9 mouse cellular contexts compared by ENCODE assay signal in the genomic region with DNA sequence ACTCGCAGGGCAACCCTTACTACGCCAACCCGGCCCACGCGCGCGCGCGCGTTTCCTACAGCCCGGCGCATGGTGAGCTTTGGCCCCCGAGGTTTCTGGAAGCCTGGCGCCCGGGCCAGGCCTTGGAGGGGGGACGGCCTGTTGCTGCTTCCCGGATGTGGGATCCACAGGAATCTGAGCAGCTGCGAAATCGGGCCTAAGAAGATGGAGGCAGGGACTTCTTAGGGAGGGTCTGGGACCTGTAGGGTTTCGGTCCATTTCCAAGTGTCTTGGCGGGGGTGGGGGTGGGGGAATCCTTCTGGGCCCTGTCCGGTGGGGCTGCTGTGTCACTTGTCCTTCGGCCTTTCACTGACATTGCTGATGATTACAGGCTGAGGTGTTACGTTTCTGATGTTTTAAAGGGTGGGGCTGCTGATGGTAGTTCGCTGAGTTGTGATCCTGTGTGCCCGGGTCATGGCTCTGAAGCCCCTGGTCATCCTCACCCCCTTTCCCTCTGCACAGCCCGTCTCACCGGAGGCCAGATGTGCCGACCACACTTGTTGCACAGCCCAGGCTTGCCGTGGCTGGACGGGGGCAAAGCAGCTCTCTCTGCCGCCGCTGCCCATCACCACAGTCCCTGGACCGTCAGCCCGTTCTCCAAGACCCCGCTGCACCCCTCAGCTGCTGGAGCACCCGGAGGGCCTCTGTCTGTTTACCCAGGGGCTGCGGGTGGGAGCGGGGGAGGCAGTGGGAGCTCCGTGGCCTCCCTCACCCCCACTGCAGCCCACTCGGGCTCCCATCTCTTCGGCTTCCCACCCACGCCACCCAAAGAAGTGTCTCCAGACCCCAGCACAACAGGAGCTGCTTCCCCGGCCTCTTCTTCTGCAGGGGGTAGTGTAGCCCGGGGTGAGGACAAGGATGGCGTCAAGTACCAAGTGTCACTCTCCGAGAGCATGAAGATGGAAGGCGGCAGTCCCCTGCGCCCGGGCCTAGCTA. TPM values are rescaled to one million over a fixed set of nuclear protein-coding genes. Genes with fewer than 3 reads are reported as not detected.
DNase-seq lines count a peak whose midpoint lies in the region; ATAC-seq lines count a peak whose summit lies in the region.
"Had no signal": no experiment of that assay in that cellular context is flagged by ENCODE, and none has a peak within 500 bp of the region (broad histone marks: within the 10 kb centered on the region; RNA-seq: fewer than 3 reads in every experiment).

No protein-coding gene starts in this region.

- peaks cover 46% of the 10 kb centered on the region for H3K36me3 ChIP-seq in megakaryocyte, embryonic 14.5 days (replicated peaks; ENCODE audit: low read length)
- peaks cover 11% of the 10 kb centered on the region; the same call in 1 of the 2 replicates for H3K36me3 ChIP-seq in heart, embryonic 10.5 days
- H3K36me3 ChIP-seq in limb, embryonic 15.5 days = no peaks in the 10 kb centered on the region
- no peaks in the 10 kb centered on the region for H3K36me3 ChIP-seq in stomach, embryonic 14.5 days (ENCODE audit: control insufficient read depth, insufficient read depth, low read length)

- WGBS in heart, embryonic 10.5 days = 4% methylated on average over 50 of the region's 50 CpGs
- 6% methylated on average over 50 of the region's 50 CpGs for WGBS in limb, embryonic 15.5 days
- 6% methylated on average over 50 of the region's 50 CpGs for WGBS in stomach, embryonic 14.5 days

- peak overlapping the region; percentile 80 for H3K27ac ChIP-seq in heart, embryonic 10.5 days
- H3K27ac ChIP-seq in limb, embryonic 15.5 days = no peak overlapping the region
- H3K27ac ChIP-seq in stomach, embryonic 14.5 days (ENCODE audit: low read length) = no peak overlapping the region

- peaks cover 65% of the 10 kb centered on the region for H3K27me3 ChIP-seq in megakaryocyte, embryonic 14.5 days (replicated peaks)
- peaks cover 97% of the 10 kb centered on the region for H3K27me3 ChIP-seq in heart, embryonic 10.5 days (ENCODE audit: insufficient read depth, poor library complexity, severe bottlenecking)
- peaks cover 98% of the 10 kb centered on the region for H3K27me3 ChIP-seq in limb, embryonic 15.5 days
- peaks cover 88% of the 10 kb centered on the region for H3K27me3 ChIP-seq in stomach, embryonic 14.5 days (ENCODE audit: control insufficient read depth, insufficient read depth, low read length)

- H3K4me1 ChIP-seq in megakaryocyte, embryonic 14.5 days = peaks cover 95% of the 10 kb centered on the region
- H3K4me1 ChIP-seq in heart, embryonic 10.5 days = peaks cover 68% of the 10 kb centered on the region
- peaks cover 63% of the 10 kb centered on the region for H3K4me1 ChIP-seq in limb, embryonic 15.5 days
- peaks cover 30% of the 10 kb centered on the region for H3K4me1 ChIP-seq in stomach, embryonic 14.5 days (ENCODE audit: control insufficient read depth, insufficient read depth, low read length)

- H3K9me3 ChIP-seq in megakaryocyte, embryonic 14.5 days = no peaks in the 10 kb centered on the region
- no peaks in the 10 kb centered on the region for H3K9me3 ChIP-seq in heart, embryonic 10.5 days
- no peaks in the 10 kb centered on the region for H3K9me3 ChIP-seq in limb, embryonic 15.5 days
- H3K9me3 ChIP-seq in stomach, embryonic 14.5 days (ENCODE audit: control insufficient read depth, low read depth, low read length) = no peaks in the 10 kb centered on the region

- H3K9ac ChIP-seq in limb, embryonic 15.5 days = no peak overlapping the region
- H3K9ac ChIP-seq in stomach, embryonic 14.5 days (replicated peaks; ENCODE audit: low read depth, low read length) = no peak overlapping the region

- H3K4me2 ChIP-seq in limb, embryonic 15.5 days = peak overlapping the region; percentile 88
- peak overlapping the region; percentile 77 for H3K4me2 ChIP-seq in stomach, embryonic 14.5 days (replicated peaks; ENCODE audit: low read depth, low read length)

- no peak for ATAC-seq in megakaryocyte, adult 5-6 weeks (ENCODE audit: poor library complexity, severe bottlenecking)
- ATAC-seq in limb, embryonic 15.5 days (ENCODE audit: insufficient number of reproducible peaks, low FRiP score, low TSS enrichment, low read depth) = no peak
- ATAC-seq in stomach, embryonic 14.5 days (ENCODE audit: insufficient number of reproducible peaks, insufficient read depth, low FRiP score, low read depth) = no peak
- no peak for ATAC-seq in CD4-positive, CD25-positive, alpha-beta regulatory T cell, adult 4 months

- no peak for DNase-seq in heart, embryonic 10.5 days (ENCODE audit: low spot score)
- no peak for DNase-seq in ovary, postnatal 14 days (ENCODE audit: low spot score)
- no peak for DNase-seq in left cerebral cortex, adult 11 months (ENCODE audit: low spot score)

- H3K4me3 ChIP-seq in megakaryocyte, embryonic 14.5 days (replicated peaks) = peak overlapping the region; percentile 97
- peak overlapping the region; percentile 67 for H3K4me3 ChIP-seq in heart, embryonic 10.5 days
- peak overlapping the region; percentile 46 for H3K4me3 ChIP-seq in limb, embryonic 15.5 days
- H3K4me3 ChIP-seq in stomach, embryonic 14.5 days (ENCODE audit: low read depth, low read length) = peak overlapping the region; percentile 39

RNA-seq across cellular contexts. Expression of gene Gata2, which starts 6.3 kb away (rescaled TPM):
- 160 and 266 TPM in 2 replicates for polyA plus RNA-seq in megakaryocyte, embryonic 14.5 days (2012; ENCODE audit: insufficient read depth, low replicate concordance)
- 21.4 and 22.3 TPM in 2 replicates for total RNA-seq in megakaryocyte, adult 5-6 weeks (2015)
- 11.3 and 13.5 TPM in 2 replicates for total RNA-seq in megakaryocyte, adult 5-6 weeks (2017)
- polyA plus RNA-seq in heart, embryonic 10.5 days (2016; fragmentation: Nextera tagmentation; extraction: Ambion mirVana) = 24.5 and 24.8 TPM in 2 replicates
- polyA plus RNA-seq in limb, embryonic 15.5 days (2015; fragmentation: Nextera tagmentation; extraction: Ambion mirVana) = 21.8 and 21.9 TPM in 2 replicates
- 3.3 and 3.5 TPM in 2 replicates for polyA plus RNA-seq in stomach, embryonic 14.5 days (2014; fragmentation: Nextera tagmentation; extraction: Ambion mirVana)
- polyA plus RNA-seq in CD4-positive, CD25-positive, alpha-beta regulatory T cell, adult 4 months (2017; shearing (Covaris generic)) = under 1 TPM in 1 of 2 experiments, not detected in 1; 0.09 TPM

RNA-seq across cellular contexts. Expression of gene Dnajb8, which starts 22.1 kb away (rescaled TPM):
- not detected in 2 replicates for polyA plus RNA-seq in megakaryocyte, embryonic 14.5 days (2012; ENCODE audit: insufficient read depth, low replicate concordance)
- not detected in 2 replicates for total RNA-seq in megakaryocyte, adult 5-6 weeks (2015)
- total RNA-seq in megakaryocyte, adult 5-6 weeks (2017) = not detected in 2 replicates
- not detected in 2 replicates for polyA plus RNA-seq in heart, embryonic 10.5 days (2016; fragmentation: Nextera tagmentation; extraction: Ambion mirVana)
- polyA plus RNA-seq in limb, embryonic 15.5 days (2015; fragmentation: Nextera tagmentation; extraction: Ambion mirVana) = not detected in 2 replicates
- polyA plus RNA-seq in stomach, embryonic 14.5 days (2014; fragmentation: Nextera tagmentation; extraction: Ambion mirVana) = not detected in 2 replicates
- polyA plus RNA-seq in CD4-positive, CD25-positive, alpha-beta regulatory T cell, adult 4 months (2017; shearing (Covaris generic)) = not detected
- polyA plus RNA-seq: large intestine, adult 2 months had no signal

Comparison
In these comparisons a context has a peak if more than half of its experiments do, and no peak if none do; other contexts are left out.
1. H3K4me3 ChIP-seq: peak in every context shown above with its lines; median percentile 97 in megakaryocyte, embryonic 14.5 days; 67 in heart, embryonic 10.5 days; 46 in limb, embryonic 15.5 days; 39 in stomach, embryonic 14.5 days.